Mouse (Mus musculus): ENCODE data around the gene Decr2.

Gene Decr2

GRCm38 (mm10) chr17:26068831-26069739 lies 21.1 kb downstream of the Decr2 start, which contains the start of gene Rab11fip3:
Gene Rab11fip3, minus strand, starts transcription at chr17:26069555.
- in situ Hi-C loops (cut with MboI; ENCODE audit: low pct_unique_long_range_greater_than_20kb in 1 of 2, low sequenced_read_pairs in 2 of 2, unreplicated experiment in 1 of 2), result no loop called here

- in situ Hi-C loops (cut with MboI; ENCODE audit: low pct_unique_long_range_greater_than_20kb in 1 of 2, low sequenced_read_pairs in 2 of 2, unreplicated experiment in 1 of 2), result no loop called here
These were observed 21.9 kb downstream of the Decr2 start for GRCm38 (mm10) chr17:26068024-26068830.

DNA sequence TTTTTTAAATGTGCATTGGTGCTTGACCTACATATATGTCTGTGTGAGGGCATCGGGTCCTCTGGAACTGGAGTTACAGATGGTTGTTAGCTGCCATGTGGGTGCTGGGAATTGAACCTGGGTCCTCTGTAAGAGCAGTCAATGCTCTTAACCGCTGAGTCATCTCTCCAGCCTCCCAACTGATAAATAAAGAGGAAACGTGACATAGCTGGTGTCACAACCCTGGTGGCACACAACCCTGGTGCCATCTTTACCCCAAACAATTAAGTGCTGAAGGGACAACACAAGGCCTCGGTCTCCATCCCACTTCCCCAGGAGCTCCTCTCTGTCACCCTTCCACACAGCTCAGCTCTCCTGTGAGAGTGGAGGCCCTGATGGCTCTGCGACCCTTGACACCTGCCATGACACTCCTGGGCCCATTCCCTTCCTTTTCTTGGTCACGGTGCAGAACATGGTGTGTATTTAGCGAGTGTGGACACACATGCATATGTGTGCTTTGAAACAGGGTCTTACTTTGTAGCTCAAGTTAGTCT lies 23.6 kb downstream of the Decr2 start:
- in situ Hi-C loops (cut with MboI; ENCODE audit: low pct_unique_long_range_greater_than_20kb in 1 of 2, low sequenced_read_pairs in 2 of 2, unreplicated experiment in 1 of 2), result no loop called here

GRCm38 (mm10) chr17:26064916-26065315 lies 25.2 kb downstream of the Decr2 start:
- in situ Hi-C loops (cut with MboI; ENCODE audit: low pct_unique_long_range_greater_than_20kb in 1 of 2, low sequenced_read_pairs in 2 of 2, unreplicated experiment in 1 of 2), result no loop called here

DNA sequence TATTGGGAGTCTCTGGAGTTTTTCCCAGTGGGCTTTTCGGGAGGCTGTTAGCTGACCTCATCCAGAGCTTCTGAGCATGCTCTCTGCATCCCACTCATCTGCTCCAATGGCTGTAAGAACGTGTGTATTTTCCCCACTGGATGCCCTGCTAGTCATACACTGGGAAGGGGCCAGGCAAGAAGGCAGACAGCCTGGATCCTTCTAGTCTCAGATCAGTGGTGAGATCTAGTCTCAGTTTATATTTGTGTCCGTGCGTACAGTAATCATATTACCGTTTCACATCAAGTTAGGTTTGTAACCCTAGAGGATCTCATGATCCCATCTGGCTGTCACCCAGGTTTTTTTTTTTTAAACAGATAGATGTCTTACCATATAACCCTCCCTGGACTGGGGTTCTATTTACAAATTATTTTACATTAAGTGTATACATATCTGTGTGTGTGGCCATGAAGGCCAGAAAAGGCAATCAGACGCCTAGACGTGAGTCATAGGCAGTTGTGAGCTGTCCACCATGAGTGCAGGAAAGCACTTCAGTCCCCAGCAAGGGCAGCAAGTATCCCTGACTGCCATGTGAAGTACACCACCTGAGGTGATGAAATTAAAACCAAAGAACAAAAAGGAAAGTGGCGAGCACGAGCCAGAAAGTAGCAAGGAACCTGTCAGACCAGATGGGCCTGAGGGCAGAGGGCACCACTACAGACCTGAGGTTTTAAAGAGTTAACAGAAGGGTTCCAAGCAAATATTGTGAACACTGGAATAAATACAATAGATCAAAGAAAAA lies 32.2 kb downstream of the Decr2 start:
- in situ Hi-C loops (cut with MboI; ENCODE audit: low pct_unique_long_range_greater_than_20kb in 1 of 2, low sequenced_read_pairs in 2 of 2, unreplicated experiment in 1 of 2), result no loop called here

- in situ Hi-C loops (cut with MboI; ENCODE audit: low pct_unique_long_range_greater_than_20kb in 1 of 2, low sequenced_read_pairs in 2 of 2, unreplicated experiment in 1 of 2), result no loop called here
These were observed 32.9 kb downstream of the Decr2 start for GRCm38 (mm10) chr17:26057278-26057677.

DNA sequence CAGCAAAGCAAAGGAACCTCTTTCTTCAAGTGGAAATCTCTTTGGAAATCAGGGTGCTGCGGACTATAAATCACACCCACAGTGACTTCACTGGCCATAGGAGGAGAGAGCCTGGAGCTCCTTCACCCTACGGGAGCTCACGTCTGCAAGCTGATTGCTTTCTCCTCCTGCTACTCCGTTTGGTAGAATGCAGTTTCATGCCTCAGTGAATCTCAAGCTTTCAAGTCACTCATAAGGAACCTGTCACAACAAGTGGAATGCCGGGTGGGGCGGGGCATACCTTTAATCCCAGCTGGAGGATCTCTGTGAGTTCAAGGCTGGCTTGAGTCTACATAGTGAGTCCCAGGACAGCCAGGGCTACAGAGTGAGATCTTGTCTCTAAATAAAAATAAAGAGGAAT lies 35.0 kb downstream of the Decr2 start:
- in situ Hi-C loops (cut with MboI; ENCODE audit: low pct_unique_long_range_greater_than_20kb in 1 of 2, low sequenced_read_pairs in 2 of 2, unreplicated experiment in 1 of 2), result no loop called here

DNA sequence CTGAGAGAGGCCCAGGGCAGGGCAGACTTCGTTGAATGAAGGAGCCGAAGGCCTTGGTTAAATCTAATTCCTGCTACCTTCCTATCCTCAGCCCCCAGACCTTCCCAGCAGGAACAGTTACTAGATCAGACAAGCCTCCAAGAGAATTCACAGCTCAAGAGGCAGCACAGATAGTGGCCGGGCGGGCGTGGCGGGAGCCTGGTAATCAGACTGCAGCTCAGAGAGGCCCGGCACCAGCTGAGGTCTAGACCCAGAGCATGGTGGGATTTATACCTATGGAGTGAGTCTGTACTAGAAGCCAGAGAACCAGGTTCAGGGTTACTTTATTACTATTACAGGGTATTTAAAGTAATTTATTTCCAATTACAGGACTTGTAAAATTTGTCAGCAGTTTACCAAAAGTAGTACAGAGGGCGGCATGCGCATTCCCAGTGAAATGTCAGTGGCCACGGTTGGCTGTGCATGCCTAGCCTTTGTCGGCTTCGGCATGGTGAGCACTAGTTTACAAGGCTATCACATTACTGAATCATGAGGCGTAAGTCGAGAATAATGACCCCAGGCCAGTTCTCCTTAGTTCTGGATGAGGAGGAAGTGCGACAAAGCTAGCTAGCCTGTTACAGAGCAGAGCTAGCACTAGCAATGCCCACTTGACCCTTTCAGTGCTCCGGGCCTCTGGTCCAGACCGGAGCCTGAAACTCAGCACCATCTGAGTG lies 35.8 kb downstream of the Decr2 start:
- in situ Hi-C loops (cut with MboI; ENCODE audit: low pct_unique_long_range_greater_than_20kb in 1 of 2, low sequenced_read_pairs in 2 of 2, unreplicated experiment in 1 of 2), result no loop called here

GRCm38 (mm10) chr17:26052706-26053105 lies 37.4 kb downstream of the Decr2 start:
- in situ Hi-C loops (cut with MboI; ENCODE audit: low pct_unique_long_range_greater_than_20kb in 1 of 2, low sequenced_read_pairs in 2 of 2, unreplicated experiment in 1 of 2), result no loop called here

DNA sequence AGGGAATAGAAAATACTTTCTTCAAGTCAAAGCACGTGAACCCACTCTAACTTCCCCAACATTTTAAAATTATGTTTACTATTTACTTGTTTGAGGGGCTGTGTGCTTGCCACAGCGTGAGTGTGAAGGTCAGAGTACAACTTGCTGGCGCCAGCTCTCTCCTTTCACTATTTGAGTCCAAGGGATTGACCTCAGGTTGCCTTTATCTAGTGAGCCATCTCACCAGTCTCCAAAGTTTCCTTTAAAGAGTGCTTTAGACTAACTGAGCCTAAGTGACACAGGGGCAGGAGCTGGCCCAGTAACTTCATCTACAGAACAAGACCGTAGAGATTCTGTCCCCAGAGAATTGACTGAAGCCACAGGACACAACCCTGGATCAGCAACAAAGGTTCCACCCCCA lies 38.1 kb downstream of the Decr2 start:
- in situ Hi-C loops (cut with MboI; ENCODE audit: low pct_unique_long_range_greater_than_20kb in 1 of 2, low sequenced_read_pairs in 2 of 2, unreplicated experiment in 1 of 2), result no loop called here

DNA sequence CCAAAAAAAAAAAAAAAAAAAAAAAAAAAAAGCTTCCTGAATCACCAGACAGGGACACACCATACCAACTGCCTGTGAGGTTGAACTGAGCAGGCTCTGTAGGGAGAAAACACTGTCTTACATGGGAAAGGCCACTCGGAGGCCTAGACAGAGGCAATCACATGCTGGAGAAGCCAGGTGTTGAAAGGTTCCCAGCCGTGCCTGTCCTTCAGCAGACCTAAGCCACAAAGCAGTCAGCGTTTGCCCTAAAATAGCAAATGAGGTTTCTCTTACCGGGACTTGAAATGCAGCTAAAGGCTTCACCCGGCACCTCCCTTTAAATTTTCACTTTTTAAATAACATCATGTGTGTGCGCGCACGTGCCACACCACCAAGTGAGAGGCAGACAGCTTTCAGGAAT lies 42.0 kb downstream of the Decr2 start:
- in situ Hi-C loops (cut with MboI; ENCODE audit: low pct_unique_long_range_greater_than_20kb in 1 of 2, low sequenced_read_pairs in 2 of 2, unreplicated experiment in 1 of 2), result no loop called here

DNA sequence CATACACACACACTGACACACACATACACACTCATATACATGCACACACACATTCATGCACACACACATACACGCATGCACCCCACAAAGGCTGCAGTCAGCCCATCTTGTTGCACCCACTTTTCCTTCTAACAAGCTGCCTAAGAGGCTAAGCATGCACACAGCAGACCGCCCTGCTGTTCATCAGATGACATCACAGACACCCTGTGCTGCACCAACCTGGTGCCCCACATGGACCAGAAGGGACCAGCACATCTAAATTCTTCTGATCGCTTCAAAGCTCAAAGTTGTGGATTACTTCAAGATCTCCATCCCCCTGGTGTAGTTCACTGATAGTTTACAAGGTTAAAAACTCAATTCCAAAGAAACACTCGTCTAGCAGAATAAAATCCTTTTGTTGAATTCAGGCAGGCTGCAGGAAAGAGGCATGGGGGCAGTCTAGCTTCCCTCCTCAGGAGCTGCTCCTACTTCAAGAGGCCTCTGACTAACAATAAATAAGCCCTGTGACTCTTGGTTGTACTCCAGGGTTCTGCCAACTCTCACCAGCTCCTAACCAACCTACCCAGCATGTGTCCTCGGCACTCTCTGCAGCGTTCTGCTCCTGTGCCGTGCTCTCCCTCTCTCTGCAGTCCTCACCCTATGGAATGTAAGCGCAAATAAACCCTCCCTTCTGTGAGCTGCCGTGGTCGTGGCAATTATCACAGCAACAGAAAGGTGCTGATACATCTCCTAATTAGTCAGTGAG lies 43.7 kb downstream of the Decr2 start:
- in situ Hi-C loops (cut with MboI; ENCODE audit: low pct_unique_long_range_greater_than_20kb in 1 of 2, low sequenced_read_pairs in 2 of 2, unreplicated experiment in 1 of 2), result no loop called here

DNA sequence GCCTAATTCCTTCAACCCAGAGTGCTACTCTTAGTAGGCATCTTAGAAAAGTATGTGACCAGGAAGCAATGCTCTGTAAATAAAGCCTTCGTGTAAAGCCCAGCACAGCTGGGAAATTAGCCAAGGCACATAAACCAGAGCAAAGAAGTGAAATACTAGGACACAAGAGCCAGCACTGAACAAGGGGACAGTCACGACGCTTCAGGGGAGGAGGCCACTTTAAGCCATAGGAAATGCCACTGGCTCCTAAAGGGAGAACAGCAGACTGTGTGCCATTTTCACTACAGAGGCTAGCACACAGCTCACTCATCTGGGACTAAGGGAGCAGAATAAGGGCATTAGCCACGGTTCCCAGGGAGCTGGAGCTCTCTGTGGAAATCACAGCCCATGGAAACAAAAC lies 44.9 kb downstream of the Decr2 start:
- in situ Hi-C loops (cut with MboI; ENCODE audit: low pct_unique_long_range_greater_than_20kb in 1 of 2, low sequenced_read_pairs in 2 of 2, unreplicated experiment in 1 of 2), result no loop called here

DNA sequence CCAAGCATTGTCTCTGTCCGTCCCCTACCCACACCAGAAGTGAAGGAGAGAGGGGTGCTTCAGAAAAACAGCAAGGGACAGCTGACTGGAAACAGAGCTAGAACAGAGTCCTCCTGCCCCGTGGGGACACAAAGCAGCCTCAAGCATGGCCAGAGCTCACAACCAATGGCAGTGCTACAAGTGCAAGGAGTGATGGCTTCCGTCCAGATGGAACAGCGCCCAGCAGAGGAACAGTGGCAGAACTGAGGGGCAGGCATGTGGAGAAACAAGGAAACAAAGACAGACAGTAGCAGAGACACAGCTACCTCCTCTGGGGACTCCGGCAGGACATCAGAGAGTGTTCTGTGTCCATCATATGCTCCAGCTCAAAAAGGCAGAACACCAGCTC lies 46.9 kb downstream of the Decr2 start:
- in situ Hi-C loops (cut with MboI; ENCODE audit: low pct_unique_long_range_greater_than_20kb in 1 of 2, low sequenced_read_pairs in 2 of 2, unreplicated experiment in 1 of 2), result no loop called here

- in situ Hi-C loops (cut with MboI; ENCODE audit: low pct_unique_long_range_greater_than_20kb in 1 of 2, low sequenced_read_pairs in 2 of 2, unreplicated experiment in 1 of 2), result no loop called here
These were observed 47.4 kb downstream of the Decr2 start for GRCm38 (mm10) chr17:26042599-26043248.

- in situ Hi-C loops (cut with MboI; ENCODE audit: low pct_unique_long_range_greater_than_20kb in 1 of 2, low sequenced_read_pairs in 2 of 2, unreplicated experiment in 1 of 2), result no loop called here
These were observed 48.9 kb downstream of the Decr2 start for GRCm38 (mm10) chr17:26041111-26041802.
